Mouse (Mus musculus) lung, postnatal 0 days (tissue): Measurements from ENCODE around the gene Muc13.

Source experiments
- CTCF ChIP-seq: IDR thresholded peaks from 2 replicates; pipeline ENCODE4 v1.5.1; 2016; ENCODE audit warnings: antibody characterized with exemption, mild to moderate bottlenecking
- EP300 ChIP-seq: IDR thresholded peaks from 2 replicates; pipeline ENCODE4 v1.6.1; 2016; ENCODE audit warnings: antibody characterized with exemption, mild to moderate bottlenecking, control low read depth

DNA sequence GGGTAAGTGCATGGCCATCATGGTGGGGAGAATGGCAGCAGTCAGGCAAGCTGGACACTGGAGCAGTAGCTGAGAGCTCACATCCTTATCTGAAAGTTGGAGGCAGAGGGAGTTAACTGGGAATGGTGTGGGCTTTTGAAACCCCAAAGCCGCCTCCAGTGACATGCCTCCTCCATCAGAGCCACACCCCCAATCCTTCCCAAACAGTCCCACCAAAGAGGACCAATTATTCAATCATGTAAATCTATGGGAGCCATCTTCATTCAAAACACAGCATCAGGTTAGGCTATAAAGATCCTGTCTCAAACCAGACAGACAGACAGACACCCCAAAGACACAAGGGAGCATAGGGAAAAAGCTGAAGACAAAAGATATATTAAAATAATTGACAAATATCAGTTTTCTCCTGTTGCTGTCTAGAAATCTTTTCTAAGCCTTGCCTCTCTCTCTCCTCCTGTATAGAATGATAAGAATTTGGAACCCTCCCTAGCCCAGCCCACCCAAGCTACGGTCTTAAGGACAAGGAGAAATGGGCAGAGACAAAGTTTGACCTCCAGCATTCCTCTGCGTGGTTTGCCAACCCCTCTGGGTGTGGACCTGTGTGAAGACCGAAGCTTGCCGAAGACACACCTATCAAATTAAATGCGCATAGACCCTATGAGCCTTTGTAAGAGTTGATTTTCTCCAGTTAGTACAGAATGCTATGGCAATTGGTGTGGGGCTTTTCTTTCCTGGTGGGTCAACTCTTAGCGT lies 24.8 kb downstream of the Muc13 start:
- no peak for TF ChIP-seq CTCF
- TF ChIP-seq EP300 = no peak
